Mouse (Mus musculus) cortical plate, adult 2 months (tissue): ENCODE measurements around the gene RPS10-NUDT3.

Source experiments
- CTCF ChIP-seq: fragments of 200-500 bp; IDR thresholded peaks from 2 replicates; pipeline ENCODE4 v1.5.1; 2011; ENCODE audit warnings: mild to moderate bottlenecking, control low read depth, low read length; ENCODE audit not compliant: insufficient read depth; ENCODE audit errors: extremely low read depth
- POLR2A ChIP-seq: fragments of 200-500 bp; IDR thresholded peaks from 2 replicates; pipeline ENCODE4 v1.6.1; 2011; ENCODE audit warnings: mild to moderate bottlenecking, low read length, control low read depth; ENCODE audit not compliant: insufficient read depth; ENCODE audit errors: extremely low read depth

GRCm38 (mm10) chr17:27671720-27672119 lies 36.7 kb upstream of the RPS10-NUDT3 start:
- TF ChIP-seq POLR2A (no peak), CTCF (no peak)
